Mouse (Mus musculus): ENCODE data around the gene Atp5j. TPM values are rescaled to one million over a fixed set of nuclear protein-coding genes. Genes with fewer than 3 reads are reported as not detected.

Gene Atp5j
- polyA plus RNA-seq, 1 experiment from 2014 or later, result 1,284 TPM

GRCm38 (mm10) chr16:84783279-84783678 is 52.1 kb downstream of the Atp5j start:
- Histone ChIP-seq H3K4me3 (ENCODE audit: low read depth, low read length) (no peak overlapping the region), H3K9me3 (ENCODE audit: control insufficient read depth) (no peaks in the 10 kb centered on the region), H3K27ac (ENCODE audit: low read depth, low read length) (no peak overlapping the region), H3K9ac (ENCODE audit: low read depth, low read length) (no peak overlapping the region), H3K36me3 (ENCODE audit: control insufficient read depth, insufficient read depth) (no peaks in the 10 kb centered on the region), H3K27me3 (replicated peaks; ENCODE audit: control insufficient read depth, insufficient read depth, low read length) (no peaks in the 10 kb centered on the region), H3K4me1 (replicated peaks; ENCODE audit: control insufficient read depth, insufficient read depth, low read length) (no peaks in the 10 kb centered on the region), H3K4me2 (replicated peaks; ENCODE audit: low read depth) (no peak overlapping the region)
- WGBS, result 48% methylated on average over 2 of the region's 2 CpGs
- ATAC-seq, result no peak
- TF ChIP-seq CTCF (IDR thresholded peaks at IDR 0.05; ENCODE audit: low read depth), result no peak

GRCm38 (mm10) chr16:84779718-84780117 is 55.7 kb downstream of the Atp5j start:
- WGBS, result 64% methylated on average over 5 of the region's 5 CpGs
- Histone ChIP-seq H3K4me1 (replicated peaks; ENCODE audit: control insufficient read depth, insufficient read depth, low read length) (no peaks in the 10 kb centered on the region), H3K9ac (ENCODE audit: low read depth, low read length) (no peak overlapping the region), H3K9me3 (ENCODE audit: control insufficient read depth) (no peaks in the 10 kb centered on the region), H3K4me2 (replicated peaks; ENCODE audit: low read depth) (no peak overlapping the region), H3K36me3 (ENCODE audit: control insufficient read depth, insufficient read depth) (no peaks in the 10 kb centered on the region), H3K27me3 (replicated peaks; ENCODE audit: control insufficient read depth, insufficient read depth, low read length) (peaks cover 13% of the 10 kb centered on the region; the same call in 1 of the 2 replicates), H3K27ac (ENCODE audit: low read depth, low read length) (no peak overlapping the region), H3K4me3 (ENCODE audit: low read depth, low read length) (no peak overlapping the region)
- no peak for TF ChIP-seq CTCF (IDR thresholded peaks at IDR 0.05; ENCODE audit: low read depth)
- no peak for ATAC-seq

- H3K9me3 ChIP-seq (ENCODE audit: control insufficient read depth), result no peaks in the 10 kb centered on the region
- no peaks in the 10 kb centered on the region for H3K4me1 ChIP-seq (replicated peaks; ENCODE audit: control insufficient read depth, insufficient read depth, low read length)
- H3K27ac ChIP-seq (ENCODE audit: low read depth, low read length), result no peak overlapping the region
- no peak overlapping the region for H3K9ac ChIP-seq (ENCODE audit: low read depth, low read length)
- TF ChIP-seq CTCF (IDR thresholded peaks at IDR 0.05; ENCODE audit: low read depth), result no peak
- H3K4me2 ChIP-seq (replicated peaks; ENCODE audit: low read depth), result no peak overlapping the region
- no peak for ATAC-seq
- H3K27me3 ChIP-seq (replicated peaks; ENCODE audit: control insufficient read depth, insufficient read depth, low read length), result peaks cover 19% of the 10 kb centered on the region; the same call in 1 of the 2 replicates
- H3K4me3 ChIP-seq (ENCODE audit: low read depth, low read length), result no peak overlapping the region
- WGBS, result 78% methylated on average over 6 of the region's 6 CpGs
- H3K36me3 ChIP-seq (ENCODE audit: control insufficient read depth, insufficient read depth), result no peaks in the 10 kb centered on the region
Measured at GRCm38 (mm10) chr16:84778861-84779630, 56.4 kb downstream of the Atp5j start.

- WGBS, result 80% methylated on average over 6 of the region's 6 CpGs
- H3K9me3 ChIP-seq (ENCODE audit: control insufficient read depth), result no peaks in the 10 kb centered on the region
Measured at GRCm38 (mm10) chr16:84778431-84778830, 57.0 kb downstream of the Atp5j start.

More at GRCm38 (mm10) chr16:84778431-84778830, 57.0 kb downstream of the Atp5j start:
- Histone ChIP-seq H3K9ac (ENCODE audit: low read depth, low read length) (no peak overlapping the region), H3K27ac (ENCODE audit: low read depth, low read length) (no peak overlapping the region), H3K4me3 (ENCODE audit: low read depth, low read length) (no peak overlapping the region), H3K4me1 (replicated peaks; ENCODE audit: control insufficient read depth, insufficient read depth, low read length) (no peaks in the 10 kb centered on the region), H3K27me3 (replicated peaks; ENCODE audit: control insufficient read depth, insufficient read depth, low read length) (peaks cover 24% of the 10 kb centered on the region; the same call in 1 of the 2 replicates), H3K36me3 (ENCODE audit: control insufficient read depth, insufficient read depth) (no peaks in the 10 kb centered on the region), H3K4me2 (replicated peaks; ENCODE audit: low read depth) (no peak overlapping the region)
- TF ChIP-seq CTCF (IDR thresholded peaks at IDR 0.05; ENCODE audit: low read depth), result no peak
- ATAC-seq, result no peak

Other genes with a start within 250 kb of the Atp5j start
- 24.1 and 25.6 TPM in 2 replicates for gene Mrpl39, start 99.9 kb downstream of the Atp5j start, polyA plus RNA-seq (2015; fragmentation: Nextera tagmentation; extraction: Ambion mirVana)
- 5.9 and 6.0 TPM in 2 replicates for gene Jam2, start 61.5 kb downstream of the Atp5j start, polyA plus RNA-seq (2015; fragmentation: Nextera tagmentation; extraction: Ambion mirVana)
- 10.8 and 12.1 TPM in 2 replicates for gene Gabpa, start 700 bp downstream of the Atp5j start, polyA plus RNA-seq (2015; fragmentation: Nextera tagmentation; extraction: Ambion mirVana)